Mouse (Mus musculus) neural tube, embryonic 12.5 days (tissue): ENCODE measurements around the gene Gm17662. TPM values are rescaled to one million over a fixed set of nuclear protein-coding genes. Genes with fewer than 3 reads are reported as not detected.

ENCODE experiments used
- ATAC-seq: fragments of 200-750 bp; cut with Nextera tagmentation; 2 replicates; pipeline ENCODE4 v1.8.0; 2017; ENCODE audit warnings: low read depth, mild to moderate bottlenecking, moderate TSS enrichment, moderate library complexity; ENCODE audit not compliant: low FRiP score
- H3K27ac ChIP-seq: fragments of 300-500 bp; sonication (generic); 2 replicates; pipeline ENCODE4 v1.5.1; 2016
- H3K27me3 ChIP-seq: fragments of 300-500 bp; sonication (generic); replicated peaks from 2 replicates; pipeline ENCODE4 v1.6.1; 2016; ENCODE audit warnings: mild to moderate bottlenecking
- H3K36me3 ChIP-seq: fragments of 300-500 bp; sonication (generic); 2 replicates; pipeline ENCODE4 v1.6.1; 2016; ENCODE audit warnings: mild to moderate bottlenecking
- H3K4me1 ChIP-seq: fragments of 300-500 bp; sonication (generic); 2 replicates; pipeline ENCODE4 v1.6.1; 2016
- H3K4me2 ChIP-seq: fragments of 300-500 bp; sonication (generic); replicated peaks from 2 replicates; pipeline ENCODE4 v1.6.1; 2016; ENCODE audit warnings: mild to moderate bottlenecking
- H3K4me3 ChIP-seq: fragments of 300-500 bp; sonication (generic); 2 replicates; pipeline ENCODE4 v1.5.1; 2016
- H3K9ac ChIP-seq: fragments of 300-500 bp; sonication (generic); 2 replicates; pipeline ENCODE4 v1.6.1; 2016; ENCODE audit warnings: mild to moderate bottlenecking
- H3K9me3 ChIP-seq: fragments of 300-500 bp; sonication (generic); 2 replicates; pipeline ENCODE4 v1.6.1; 2016; ENCODE audit warnings: mild to moderate bottlenecking
- WGBS: fragments of 180-500 bp; shearing (Covaris S2); methylation state at CpG from one replicate; pipeline ENCODE4 v1.1.7; 2016; 5-methylcytosine and 5-hydroxymethylcytosine counted together
- polyA plus RNA-seq: library from polyadenylated mRNA; unstranded; fragments of >200 nt; fragmentation: Nextera tagmentation; extraction: Ambion mirVana; gene quantifications from 2 replicates; pipeline ENCODE4 v1.2.1, GENCODE M21; 2016

Gm17662 gene
- polyA plus RNA-seq, 1 experiment from 2014 or later, result not detected

GRCm38 (mm10) chr4:104842204-104842603, 14.9 kb upstream of the Gm17662 start:
- H3K27ac ChIP-seq, result no peak overlapping the region

GRCm38 (mm10) chr4:104843546-104843945, 13.6 kb upstream of the Gm17662 start:
- H3K4me2 ChIP-seq, result no peak overlapping the region
- H3K27me3 ChIP-seq, result no peaks in the 10 kb centered on the region
- no peak overlapping the region for H3K27ac ChIP-seq
- 42% methylated on average over 4 of the region's 4 CpGs for WGBS
- ATAC-seq, result no peak
- H3K9ac ChIP-seq, result no peak overlapping the region
- H3K36me3 ChIP-seq, result no peaks in the 10 kb centered on the region
- H3K4me3 ChIP-seq, result no peak overlapping the region
- H3K4me1 ChIP-seq, result no peaks in the 10 kb centered on the region
- H3K9me3 ChIP-seq, result no peaks in the 10 kb centered on the region

More at GRCm38 (mm10) chr4:104842204-104842603, 14.9 kb upstream of the Gm17662 start:
- Histone ChIP-seq H3K36me3 (no peaks in the 10 kb centered on the region), H3K4me3 (no peak overlapping the region), H3K9ac (no peak overlapping the region), H3K4me2 (no peak overlapping the region), H3K27me3 (no peaks in the 10 kb centered on the region), H3K9me3 (no peaks in the 10 kb centered on the region), H3K4me1 (no peaks in the 10 kb centered on the region)
- WGBS, result 89% methylated on average over 5 of the region's 5 CpGs
- no peak for ATAC-seq

DNA sequence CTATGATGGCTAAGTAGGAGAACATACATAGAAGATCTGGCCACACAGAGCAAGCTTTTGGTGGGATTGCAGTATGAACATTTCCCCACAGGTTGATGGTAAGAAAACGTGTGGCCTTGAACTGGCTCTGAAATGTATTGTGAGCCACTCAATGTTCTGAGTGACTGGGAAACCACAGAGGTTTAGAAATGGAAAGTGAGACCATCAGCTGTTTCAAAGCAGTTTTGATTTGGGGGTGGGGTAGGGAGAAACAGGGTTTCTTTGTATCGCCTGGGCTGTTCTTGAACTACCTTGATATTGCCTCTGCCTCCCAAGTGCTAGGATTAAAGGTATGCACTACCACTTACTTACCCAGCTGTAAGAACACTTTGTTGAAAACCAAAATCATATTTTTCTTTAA, 1.9 kb upstream of the Gm17662 start:
- Histone ChIP-seq H3K4me2 (no peak overlapping the region), H3K27me3 (no peaks in the 10 kb centered on the region), H3K4me3 (no peak overlapping the region), H3K9me3 (no peaks in the 10 kb centered on the region), H3K27ac (no peak overlapping the region), H3K9ac (no peak overlapping the region), H3K4me1 (no peaks in the 10 kb centered on the region), H3K36me3 (no peaks in the 10 kb centered on the region)
- ATAC-seq, result no peak
- 89% methylated on average over 2 of the region's 2 CpGs for WGBS

DNA sequence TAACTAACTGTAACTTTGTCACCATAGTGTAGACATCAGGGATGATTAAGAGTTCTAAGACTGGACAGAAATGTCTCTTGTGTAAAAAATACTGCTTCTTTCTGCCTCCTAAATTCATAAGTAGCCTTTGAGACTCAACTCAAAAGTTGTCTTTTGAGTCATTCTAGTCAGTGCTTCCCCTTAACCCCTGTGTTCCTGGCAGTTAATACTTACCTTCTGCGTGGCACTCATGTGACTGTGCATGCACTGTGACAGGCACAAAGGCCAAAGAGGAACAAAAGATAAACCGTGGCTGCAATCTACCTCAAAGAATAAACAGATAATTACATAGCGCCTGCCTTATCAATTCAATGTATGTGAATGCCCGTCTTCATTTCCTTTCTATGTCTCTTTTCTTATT, 694 bp downstream of the Gm17662 start:
- 83% methylated on average over 4 of the region's 4 CpGs for WGBS
- no peak overlapping the region for H3K4me2 ChIP-seq
- H3K4me3 ChIP-seq, result no peak overlapping the region
- H3K27me3 ChIP-seq, result no peaks in the 10 kb centered on the region
- H3K4me1 ChIP-seq, result no peaks in the 10 kb centered on the region
- no peak overlapping the region for H3K27ac ChIP-seq
- no peak overlapping the region for H3K9ac ChIP-seq
- no peaks in the 10 kb centered on the region for H3K9me3 ChIP-seq
- H3K36me3 ChIP-seq, result no peaks in the 10 kb centered on the region
- no peak for ATAC-seq

- 86% methylated on average over 8 of the region's 8 CpGs for WGBS
These were observed 4.1 kb downstream of the Gm17662 start for GRCm38 (mm10) chr4:104861241-104861640.

GRCm38 (mm10) chr4:104864397-104864796, 7.3 kb downstream of the Gm17662 start:
- H3K9ac ChIP-seq, result no peak overlapping the region
- ATAC-seq, result no peak
- H3K4me2 ChIP-seq, result no peak overlapping the region
- H3K27me3 ChIP-seq, result no peaks in the 10 kb centered on the region
- H3K27ac ChIP-seq, result no peak overlapping the region
- no peaks in the 10 kb centered on the region for H3K4me1 ChIP-seq
- no peak overlapping the region for H3K4me3 ChIP-seq
- WGBS, result 98% methylated on average over 1 of the region's 1 CpGs
- no peaks in the 10 kb centered on the region for H3K36me3 ChIP-seq
- H3K9me3 ChIP-seq, result no peaks in the 10 kb centered on the region

More at GRCm38 (mm10) chr4:104861241-104861640, 4.1 kb downstream of the Gm17662 start:
- no peak for ATAC-seq
- Histone ChIP-seq H3K27me3 (no peaks in the 10 kb centered on the region), H3K36me3 (no peaks in the 10 kb centered on the region), H3K4me2 (no peak overlapping the region), H3K9me3 (no peaks in the 10 kb centered on the region), H3K27ac (no peak overlapping the region), H3K4me1 (no peaks in the 10 kb centered on the region), H3K9ac (no peak overlapping the region), H3K4me3 (no peak overlapping the region)

DNA sequence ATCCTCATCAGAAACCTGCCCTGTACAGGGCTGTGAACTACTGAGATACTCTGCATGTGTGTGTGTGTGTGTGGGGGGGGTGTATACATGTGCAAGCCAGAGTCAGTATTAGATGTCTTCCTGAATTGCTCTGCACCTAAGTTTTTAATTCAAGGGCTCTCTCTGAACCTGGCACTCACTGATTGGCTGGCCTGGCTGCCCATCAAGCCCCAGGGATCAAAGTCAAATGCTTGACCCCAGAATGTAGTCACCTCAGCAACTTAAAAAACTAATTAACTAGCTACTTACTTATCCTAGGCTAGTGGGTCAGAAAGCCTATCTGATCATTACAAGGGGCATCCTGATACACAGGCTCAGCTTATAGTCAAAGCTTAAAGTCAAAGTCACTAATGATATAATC, 12.5 kb downstream of the Gm17662 start:
- no peak for ATAC-seq
- no peak overlapping the region for H3K27ac ChIP-seq
- H3K4me2 ChIP-seq, result no peak overlapping the region
- H3K9ac ChIP-seq, result no peak overlapping the region
- no peaks in the 10 kb centered on the region for H3K4me1 ChIP-seq
- H3K27me3 ChIP-seq, result no peaks in the 10 kb centered on the region
- H3K9me3 ChIP-seq, result no peaks in the 10 kb centered on the region
- H3K4me3 ChIP-seq, result no peak overlapping the region
- H3K36me3 ChIP-seq, result no peaks in the 10 kb centered on the region

GRCm38 (mm10) chr4:104870196-104870595, 13.1 kb downstream of the Gm17662 start:
- H3K4me1 ChIP-seq, result no peaks in the 10 kb centered on the region
- no peak overlapping the region for H3K9ac ChIP-seq
- H3K4me2 ChIP-seq, result no peak overlapping the region
- no peaks in the 10 kb centered on the region for H3K36me3 ChIP-seq
- no peak for ATAC-seq
- no peaks in the 10 kb centered on the region for H3K9me3 ChIP-seq
- no peak overlapping the region for H3K27ac ChIP-seq
- 91% methylated on average over 5 of the region's 5 CpGs for WGBS
- H3K27me3 ChIP-seq, result no peaks in the 10 kb centered on the region
- no peak overlapping the region for H3K4me3 ChIP-seq

DNA sequence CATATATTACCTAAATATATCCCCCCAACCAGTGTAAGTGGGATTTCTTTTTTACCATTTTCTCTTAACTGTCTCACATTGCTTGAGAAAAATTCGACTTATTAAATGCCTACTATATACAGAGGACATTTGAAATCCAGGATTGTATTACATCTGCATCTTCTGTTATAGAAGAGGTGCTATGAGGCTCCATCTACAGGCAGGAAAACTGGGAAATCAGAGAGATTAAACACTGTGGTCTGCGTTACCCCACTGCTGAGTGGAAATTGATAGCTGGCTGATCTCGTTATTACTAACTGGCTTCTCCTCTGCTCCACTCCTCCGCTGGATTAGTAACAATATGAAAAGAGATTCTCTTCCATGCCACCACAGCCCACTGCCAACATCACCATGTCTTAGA, 18.7 kb downstream of the Gm17662 start:
- H3K36me3 ChIP-seq, result no peaks in the 10 kb centered on the region
- H3K9me3 ChIP-seq, result no peaks in the 10 kb centered on the region
- no peak overlapping the region for H3K4me3 ChIP-seq
- H3K27me3 ChIP-seq, result no peaks in the 10 kb centered on the region
- H3K4me1 ChIP-seq, result no peaks in the 10 kb centered on the region
- no peak overlapping the region for H3K9ac ChIP-seq
- H3K4me2 ChIP-seq, result no peak overlapping the region
- WGBS, result 75% methylated on average over 4 of the region's 4 CpGs
- no peak overlapping the region for H3K27ac ChIP-seq
- no peak for ATAC-seq

- Histone ChIP-seq H3K9me3 (no peaks in the 10 kb centered on the region), H3K36me3 (no peaks in the 10 kb centered on the region), H3K4me3 (no peak within 1 kb of the TSS), H3K27ac (no peak within 1 kb of the TSS), H3K4me1 (no peaks in the 10 kb centered on the region), H3K9ac (no peak within 1 kb of the TSS), H3K27me3 (no peaks in the 10 kb centered on the region), H3K4me2 (no peak within 1 kb of the TSS)
- ATAC-seq, result no peak
- 82% methylated on average over 3 of the region's 3 CpGs for WGBS
These were observed 19.2 kb downstream of the Gm17662 start, which contains the start of gene C8a for GRCm38 (mm10) chr4:104876323-104876722. C8a (minus strand) TSS chr4:104876398.

DNA sequence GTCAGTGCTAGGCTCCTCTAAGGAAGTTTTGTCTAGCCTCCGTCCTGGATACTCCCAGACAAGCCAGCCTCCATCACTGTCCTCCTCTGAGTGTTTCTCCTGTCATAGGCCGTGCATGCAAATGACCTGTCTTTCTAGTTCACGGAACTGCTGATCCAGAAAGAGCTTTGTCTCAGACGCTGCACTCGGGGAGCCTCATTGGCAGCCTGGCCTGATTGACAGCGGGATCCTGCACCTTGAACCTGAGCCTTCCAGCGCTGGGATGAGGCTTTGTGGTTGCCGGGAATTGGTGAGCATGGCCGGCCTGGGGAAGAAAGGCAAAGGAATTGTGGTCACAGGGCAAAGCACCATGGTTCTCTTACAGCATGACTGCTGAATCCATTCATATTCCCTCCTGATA, 30.4 kb downstream of the Gm17662 start:
- Histone ChIP-seq H3K9me3 (no peaks in the 10 kb centered on the region), H3K9ac (no peak overlapping the region), H3K36me3 (no peaks in the 10 kb centered on the region), H3K4me3 (no peak overlapping the region), H3K27me3 (no peaks in the 10 kb centered on the region), H3K4me2 (no peak overlapping the region), H3K27ac (no peak overlapping the region), H3K4me1 (peaks cover 7% of the 10 kb centered on the region; the same call in 1 of the 2 replicates)
- no peak for ATAC-seq
- 64% methylated on average over 9 of the region's 9 CpGs for WGBS

- Histone ChIP-seq H3K27ac (no peak overlapping the region), H3K36me3 (no peaks in the 10 kb centered on the region), H3K9me3 (no peaks in the 10 kb centered on the region), H3K4me2 (no peak overlapping the region), H3K9ac (no peak overlapping the region), H3K4me1 (peaks cover 7% of the 10 kb centered on the region; the same call in 1 of the 2 replicates), H3K4me3 (no peak overlapping the region), H3K27me3 (no peaks in the 10 kb centered on the region)
- ATAC-seq, result peak; percentile 37; the same call in 1 of the 2 replicates
- WGBS, result 73% methylated on average over 9 of the region's 9 CpGs
These were observed 31.6 kb downstream of the Gm17662 start for GRCm38 (mm10) chr4:104888499-104889262.

- no peak for ATAC-seq
- H3K36me3 ChIP-seq, result no peaks in the 10 kb centered on the region
- H3K4me1 ChIP-seq, result peaks cover 7% of the 10 kb centered on the region; the same call in 1 of the 2 replicates
- H3K4me3 ChIP-seq, result no peak overlapping the region
- no peak overlapping the region for H3K4me2 ChIP-seq
- H3K27me3 ChIP-seq, result no peaks in the 10 kb centered on the region
- no peak overlapping the region for H3K27ac ChIP-seq
- no peak overlapping the region for H3K9ac ChIP-seq
- WGBS, result 93% methylated on average over 7 of the region's 7 CpGs
- no peaks in the 10 kb centered on the region for H3K9me3 ChIP-seq
These were observed 34.6 kb downstream of the Gm17662 start for GRCm38 (mm10) chr4:104891708-104892107.
